Mouse (Mus musculus): ENCODE data around the gene Cntfr.

- TF ChIP-seq CTCF (IDR thresholded peaks at IDR 0.05; ENCODE audit: low read depth) (no peak), EP300 (optimal IDR thresholded peaks at IDR 0.05) (no peak)
Observed at GRCm38 (mm10) chr4:41641199-41641822, 55.6 kb downstream of the Cntfr start.
